Mouse (Mus musculus): Measurements from ENCODE around the gene Lcp2.

GRCm38 (mm10) chr11:34116572-34117135 is 69.9 kb downstream of the Lcp2 start:
- TF ChIP-seq CTCF (IDR thresholded peaks at IDR 0.05 in 2 of 3, conservative IDR thresholded peaks at IDR 0.05 in 1 of 3; ENCODE audit: control insufficient read depth in 1 of 3, insufficient read depth in 1 of 3, low read depth in 2 of 3, low read length in 3 of 3, poor library complexity in 1 of 3, severe bottlenecking in 1 of 3) (no peak), HCFC1 (IDR thresholded peaks at IDR 0.05; ENCODE audit: low read depth, low read length) (peak; percentile 58; the same call in 1 of the 2 replicates), USF1 (IDR thresholded peaks at IDR 0.05; ENCODE audit: low read depth, low read length) (peak; percentile 78), POLR2A (IDR thresholded peaks at IDR 0.05; ENCODE audit: control insufficient read depth in 1 of 2, insufficient read depth in 1 of 2, low read depth in 1 of 2, low read length in 2 of 2, poor library complexity in 1 of 2) (0 out of 4 replicates have a peak, but pooled peaks of 1 of the 2 experiments have one; percentile 22), GATA1 (IDR thresholded peaks at IDR 0.05; ENCODE audit: low read depth, low read length) (peak; percentile 97), KAT2A (conservative IDR thresholded peaks at IDR 0.05; ENCODE audit: low read depth, low read length) (no peak), EP300 (IDR thresholded peaks at IDR 0.05; ENCODE audit: low read depth in 1 of 2, low read length in 2 of 2) (peak; percentile 93 to 95), ZC3H11A (IDR thresholded peaks at IDR 0.05; ENCODE audit: low read depth, low read length) (no peak), RAD21 (IDR thresholded peaks at IDR 0.05; ENCODE audit: low read depth, low read length) (no peak), MXI1 (IDR thresholded peaks at IDR 0.05; ENCODE audit: low read depth, low read length) (peak; percentile 92)
